Comparison of ENCODE assay signal across 18 mouse cellular contexts in the genomic region with DNA sequence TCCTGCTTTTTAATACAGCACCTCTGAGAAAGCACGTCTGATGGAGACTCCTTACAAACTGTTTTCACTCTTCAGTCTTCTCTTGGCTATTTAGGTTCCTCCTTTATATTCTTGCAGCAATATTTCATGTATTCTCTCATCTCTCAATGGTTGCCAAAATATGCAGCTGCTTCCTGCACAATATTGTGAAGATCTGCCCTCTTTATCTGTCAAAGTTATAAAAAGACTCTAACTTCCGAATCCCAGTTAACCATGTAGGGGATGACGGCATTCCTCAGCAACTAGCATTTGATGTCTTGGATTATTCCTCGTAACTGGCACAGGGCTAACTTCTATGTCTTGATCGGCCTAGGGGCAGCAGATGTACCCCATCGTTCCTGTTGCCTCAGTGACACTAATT.
DNase-seq lines count a peak whose midpoint lies in the region; ATAC-seq and TF ChIP-seq lines count a peak whose summit lies in the region.
"Had no signal": no experiment of that assay in that cellular context is flagged by ENCODE, and none has a peak within 500 bp of the region (broad histone marks: within the 10 kb centered on the region; RNA-seq: fewer than 3 reads in every experiment).

No protein-coding gene starts in this region.

- H3K27me3 ChIP-seq in heart, embryonic 10.5 days (ENCODE audit: insufficient read depth, poor library complexity, severe bottlenecking): no peaks in the 10 kb centered on the region
- H3K27me3 ChIP-seq in limb, embryonic 14.5 days (ENCODE audit: control insufficient read depth, insufficient read depth, low read length): no peaks in the 10 kb centered on the region
- H3K27me3 ChIP-seq in limb, embryonic 10.5 days (ENCODE audit: low read depth, poor library complexity, severe bottlenecking): no peaks in the 10 kb centered on the region
- H3K27me3 ChIP-seq: hindbrain, embryonic 15.5 days; intestine, embryonic 15.5 days; liver, embryonic 13.5 days; lung, embryonic 15.5 days; midbrain, embryonic 13.5 days; stomach, embryonic 15.5 days had no signal

- H3K9ac ChIP-seq in limb, embryonic 14.5 days (ENCODE audit: low read depth, low read length, severe bottlenecking): no peak overlapping the region
- H3K9ac ChIP-seq: hindbrain, embryonic 15.5 days; intestine, embryonic 15.5 days; liver, embryonic 13.5 days; lung, embryonic 15.5 days; midbrain, embryonic 13.5 days; stomach, embryonic 15.5 days had no signal

- no peaks in the 10 kb centered on the region for H3K36me3 ChIP-seq in heart, embryonic 10.5 days
- H3K36me3 ChIP-seq in limb, embryonic 14.5 days (ENCODE audit: control insufficient read depth, insufficient read depth, low read length): no peaks in the 10 kb centered on the region
- H3K36me3 ChIP-seq in limb, embryonic 10.5 days: no peaks in the 10 kb centered on the region
- H3K36me3 ChIP-seq: hindbrain, embryonic 15.5 days; intestine, embryonic 15.5 days; liver, embryonic 13.5 days; lung, embryonic 15.5 days; midbrain, embryonic 13.5 days; stomach, embryonic 15.5 days had no signal

- TF ChIP-seq POLR2A in limb, embryonic 14.5 days (IDR thresholded peaks at IDR 0.05; ENCODE audit: borderline replicate concordance, extremely low read depth, insufficient read depth, insufficient read length): no peak

- no peaks in the 10 kb centered on the region for H3K9me3 ChIP-seq in heart, embryonic 10.5 days
- H3K9me3 ChIP-seq in limb, embryonic 14.5 days (ENCODE audit: control insufficient read depth, low read length): no peaks in the 10 kb centered on the region
- no peaks in the 10 kb centered on the region for H3K9me3 ChIP-seq in limb, embryonic 10.5 days (replicated peaks)
- H3K9me3 ChIP-seq: hindbrain, embryonic 15.5 days; intestine, embryonic 15.5 days; liver, embryonic 13.5 days; lung, embryonic 15.5 days; midbrain, embryonic 13.5 days; stomach, embryonic 15.5 days had no signal

- ATAC-seq in limb, embryonic 14.5 days (ENCODE audit: low FRiP score, low read depth): no peak
- ATAC-seq: intestine, embryonic 15.5 days; midbrain, embryonic 13.5 days had no signal

- H3K27ac ChIP-seq in heart, embryonic 10.5 days: no peak overlapping the region
- H3K27ac ChIP-seq in limb, embryonic 14.5 days (replicated peaks; ENCODE audit: low read depth, low read length): no peak overlapping the region
- H3K27ac ChIP-seq in limb, embryonic 10.5 days: no peak overlapping the region
- H3K27ac ChIP-seq: hindbrain, embryonic 15.5 days; intestine, embryonic 15.5 days; liver, embryonic 13.5 days; lung, embryonic 15.5 days; midbrain, embryonic 13.5 days; stomach, embryonic 15.5 days had no signal

- WGBS in heart, embryonic 10.5 days: 83% methylated on average over 6 of the region's 6 CpGs
- 83% methylated on average over 6 of the region's 6 CpGs for WGBS in limb, embryonic 14.5 days
- WGBS in limb, embryonic 10.5 days: 92% methylated on average over 6 of the region's 6 CpGs

- H3K4me3 ChIP-seq in heart, embryonic 10.5 days: no peak overlapping the region
- no peak overlapping the region for H3K4me3 ChIP-seq in limb, embryonic 14.5 days (replicated peaks; ENCODE audit: low read length)
- H3K4me3 ChIP-seq in limb, embryonic 10.5 days: no peak overlapping the region
- H3K4me3 ChIP-seq: hindbrain, embryonic 15.5 days; intestine, embryonic 15.5 days; liver, embryonic 13.5 days; lung, embryonic 15.5 days; megakaryocyte, embryonic 14.5 days; midbrain, embryonic 13.5 days; stomach, embryonic 15.5 days had no signal

- peak; percentile 19 for DNase-seq in heart, adult 8-10 months (ENCODE audit: low spot score)
- no peak for DNase-seq in heart, embryonic 10.5 days (ENCODE audit: low spot score)
- DNase-seq in kidney, adult 9 months: peak; percentile 19
- DNase-seq in kidney, adult 11 months: no peak
- DNase-seq in limb, embryonic 14.5 days (ENCODE audit: low spot score): peak; percentile 9
- DNase-seq in limb, embryonic 10.5 days (ENCODE audit: low spot score): no peak
- DNase-seq: adrenal gland, adult 2 months; cerebellum, adult 11-12 months; cerebellum, postnatal 10 days; liver, embryonic 13.5 days; lung, postnatal 36 days; thymus, postnatal 25 days had no signal

- H3K4me1 ChIP-seq in heart, embryonic 10.5 days: no peaks in the 10 kb centered on the region
- H3K4me1 ChIP-seq in limb, embryonic 14.5 days (ENCODE audit: control insufficient read depth, insufficient read depth, low read length): no peaks in the 10 kb centered on the region
- no peaks in the 10 kb centered on the region for H3K4me1 ChIP-seq in limb, embryonic 10.5 days
- H3K4me1 ChIP-seq: hindbrain, embryonic 15.5 days; intestine, embryonic 15.5 days; liver, embryonic 13.5 days; megakaryocyte, embryonic 14.5 days; midbrain, embryonic 13.5 days; stomach, embryonic 15.5 days had no signal

- no peak overlapping the region for H3K4me2 ChIP-seq in limb, embryonic 14.5 days (replicated peaks; ENCODE audit: low read depth, low read length, severe bottlenecking)
- H3K4me2 ChIP-seq: hindbrain, embryonic 15.5 days; intestine, embryonic 15.5 days; liver, embryonic 13.5 days; lung, embryonic 15.5 days; midbrain, embryonic 13.5 days; stomach, embryonic 15.5 days had no signal

Comparison
In these comparisons a context has a peak if more than half of its experiments do, and no peak if none do; other contexts are left out.
1. DNase-seq: peak in heart, adult 8-10 months (single experiment), kidney, adult 9 months (single experiment) and limb, embryonic 14.5 days (single experiment); none in heart, embryonic 10.5 days (single experiment), kidney, adult 11 months (single experiment) and limb, embryonic 10.5 days (single experiment).